Mouse (Mus musculus) effector memory CD4-positive, alpha-beta T cell, adult 7 months (primary cell): ENCODE measurements around the gene Cyb5r3. TPM values are rescaled to one million over a fixed set of nuclear protein-coding genes. Genes with fewer than 3 reads are reported as not detected.

Experiments
- polyA plus RNA-seq: library from polyadenylated mRNA; unstranded; fragments of 100-300 nt; shearing (Covaris generic); gene quantifications from one replicate; pipeline ENCODE4 v1.2.1, GENCODE M21; 2017

Cyb5r3 gene
- 94.6 TPM for polyA plus RNA-seq

DNA sequence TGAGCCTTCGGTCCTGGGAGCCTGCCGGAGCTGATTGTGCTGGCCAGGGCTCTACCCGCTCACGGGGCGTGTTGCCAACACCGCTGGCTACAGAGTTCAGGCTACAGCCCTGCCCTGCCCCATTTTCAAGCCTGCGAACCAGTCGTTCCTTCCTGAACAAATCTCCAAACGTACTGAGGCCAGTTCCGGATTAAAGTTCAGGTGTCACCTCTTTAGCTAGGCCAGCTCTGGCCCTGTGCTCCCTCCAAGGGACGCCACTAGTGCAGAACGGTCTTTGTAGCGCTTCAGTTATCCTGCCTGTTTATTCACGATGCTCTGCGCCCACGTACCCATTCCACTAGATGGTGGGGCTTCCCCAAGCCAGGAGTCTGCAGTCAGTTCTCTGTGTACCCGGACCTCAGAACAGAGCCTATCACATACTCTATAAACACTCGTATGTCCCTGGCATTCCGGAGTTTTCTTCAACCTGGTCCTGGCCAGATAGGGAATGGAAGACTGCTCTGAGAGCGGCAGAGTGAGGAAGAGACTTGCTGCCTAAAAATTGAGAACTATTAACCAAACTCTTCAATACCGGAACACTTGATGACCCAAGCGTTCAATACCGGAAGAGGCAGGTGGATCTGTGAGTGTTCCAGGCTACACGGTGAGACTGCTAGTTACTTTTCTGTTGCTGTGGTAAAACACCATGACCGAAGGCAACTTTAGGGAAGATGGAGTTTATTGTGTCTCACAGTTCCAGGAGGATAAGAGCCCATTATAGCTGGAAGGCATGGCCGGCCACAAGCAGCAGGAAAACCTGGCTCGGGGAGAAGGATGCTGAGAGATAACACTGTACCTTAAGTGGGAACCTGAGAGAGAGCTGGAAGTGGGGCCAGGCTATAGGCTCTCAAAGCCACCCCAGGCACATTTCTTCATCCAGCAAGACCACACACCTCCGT lies at the start of gene Cyb5r3:
Cyb5r3 (minus strand) TSS at position 101 of the 938 bp plus-strand sequence.

DNA sequence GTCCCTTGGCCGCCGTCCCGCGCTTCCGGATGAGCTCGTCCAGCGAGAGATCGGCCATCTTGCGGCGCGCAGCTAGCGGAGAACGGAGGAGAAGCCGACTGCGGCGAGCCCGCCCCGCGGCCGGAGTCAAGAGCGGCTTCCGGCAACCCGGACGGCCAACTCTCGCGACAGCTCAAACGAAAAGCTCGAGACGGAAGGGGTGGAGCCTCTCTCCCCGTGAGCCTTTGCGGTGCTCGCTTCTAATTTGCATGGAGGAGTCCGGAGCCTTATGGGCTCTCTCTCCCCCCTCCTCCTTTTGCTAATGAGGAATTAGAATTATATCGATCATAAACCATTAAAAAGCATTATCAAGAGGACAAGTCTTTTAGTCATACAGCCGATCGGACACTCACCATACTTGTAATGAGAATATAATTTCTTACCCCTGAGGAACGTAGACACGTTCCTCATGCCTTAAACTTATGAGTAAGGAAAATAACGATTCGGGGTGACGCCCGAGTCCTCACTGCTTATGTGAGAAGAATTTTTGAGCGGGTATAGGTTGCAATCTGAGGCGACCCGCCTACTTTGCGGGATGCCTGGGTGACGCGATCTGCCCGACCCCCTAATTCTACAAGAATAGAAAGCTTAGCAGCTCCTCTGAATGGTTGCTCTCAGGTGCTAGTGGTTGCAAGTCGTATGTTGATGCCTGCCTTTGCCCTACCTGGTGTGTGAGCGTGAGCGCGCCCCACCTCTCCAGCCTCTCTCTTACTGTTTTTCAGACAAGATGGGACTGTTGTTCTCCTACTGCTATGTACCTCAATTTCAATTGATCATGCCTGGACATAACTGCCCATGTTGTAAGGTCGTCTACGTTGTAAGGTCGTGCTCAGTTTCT lies 23.0 kb downstream of the Cyb5r3 start, which contains the start of gene Poldip3:
Poldip3 (minus strand) TSS at position 189 of the 877 bp plus-strand sequence.

DNA sequence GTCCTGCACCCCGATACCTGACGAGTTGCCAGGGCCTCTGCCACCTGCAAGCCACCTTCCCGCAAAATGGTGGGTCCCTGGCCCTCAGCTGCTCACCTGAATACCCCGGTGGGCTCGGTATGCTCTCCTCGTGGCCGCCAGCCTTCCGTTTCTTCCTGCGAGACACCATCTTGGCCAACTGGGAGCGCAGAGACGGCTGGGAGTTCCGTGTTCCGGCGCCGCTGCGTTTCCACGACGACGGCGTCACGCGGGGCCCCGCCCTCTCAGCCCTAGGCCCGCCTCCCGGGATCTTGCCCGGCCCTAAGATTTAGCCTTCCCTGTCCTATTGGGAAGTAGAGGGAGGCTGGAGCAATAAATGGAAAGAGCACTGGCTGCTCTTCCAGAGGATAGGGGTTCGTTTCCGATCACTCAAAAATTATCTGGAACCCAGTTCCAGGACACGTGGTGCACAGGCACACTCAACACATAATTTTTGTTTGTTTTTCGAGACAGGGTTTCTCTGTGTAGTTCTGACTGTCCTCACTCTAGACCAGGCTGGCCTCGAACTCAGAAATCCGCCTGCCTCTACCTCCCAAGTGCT lies 49.7 kb downstream of the Cyb5r3 start, which contains the start of gene Rrp7a:
Rrp7a (minus strand) TSS at position 236 of the 580 bp plus-strand sequence.

Other genes starting within 250 kb of the Cyb5r3 start
- 6.9 TPM for gene Tcf20, start 184.7 kb downstream of the Cyb5r3 start, polyA plus RNA-seq
- 0.06 TPM for gene Nfam1, start 139.3 kb downstream of the Cyb5r3 start, polyA plus RNA-seq
- 52.7 TPM for gene Serhl, start 83.1 kb downstream of the Cyb5r3 start, polyA plus RNA-seq
- gene Rrp7a, start 49.8 kb downstream of the Cyb5r3 start, polyA plus RNA-seq = 81.5 TPM
- gene Poldip3, start 23.2 kb downstream of the Cyb5r3 start, polyA plus RNA-seq = 156 TPM
- gene A4galt, start 79.2 kb upstream of the Cyb5r3 start, polyA plus RNA-seq = not detected
- gene Arfgap3, start 177.7 kb upstream of the Cyb5r3 start, polyA plus RNA-seq = 10.2 TPM